17 mouse cellular contexts compared by ENCODE assay signal in genomic region chr8:126989363-126990153, GRCm38 (mm10). TPM values are rescaled to one million over a fixed set of nuclear protein-coding genes. Genes with fewer than 3 reads are reported as not detected.
A peak's percentile ranks its signal among the peaks of the same experiment; 100 is the strongest.
DNase-seq lines count a peak whose midpoint lies in the region; ATAC-seq and TF ChIP-seq lines count a peak whose summit lies in the region.
"Had no signal": no experiment of that assay in that cellular context is flagged by ENCODE, and none has a peak within 500 bp of the region (broad histone marks: within the 10 kb centered on the region; RNA-seq: fewer than 3 reads in every experiment).

No protein-coding gene starts in this region.

- H3K27me3 ChIP-seq in heart, adult 2 months (ENCODE audit: control insufficient read depth, insufficient read depth, low read length) = no peaks in the 10 kb centered on the region
- H3K27me3 ChIP-seq in lung, postnatal 0 days (replicated peaks; ENCODE audit: insufficient read depth, low read length) = no peaks in the 10 kb centered on the region
- H3K27me3 ChIP-seq: embryonic facial prominence, embryonic 13.5 days; forebrain, embryonic 12.5 days; hindbrain, embryonic 15.5 days; kidney, embryonic 15.5 days had no signal

- intact Hi-C loops in heart, adult 2 months (cut with DNase I) = loop anchor here (5.0 to 10.0 kb wide), 2 partner anchors 73 to 1395 kb away; partner anchors contain the start of gene Pard3
- intact Hi-C loops in heart, postnatal 10 days (cut with DNase I) = loop anchor here (1.0 kb wide), 1 partner anchor 74 kb away; the partner anchor contains the start of gene Pard3

- DNase-seq in heart, adult 2 months = no peak
- no peak for DNase-seq in heart, postnatal 10 days
- peak; percentile 61 for DNase-seq in lung, postnatal 0 days (ENCODE audit: low spot score)
- no peak for DNase-seq in lung, adult 18-20 months
- peak; percentile 62 for DNase-seq in NIH3T3 (ENCODE audit: low read depth)
- peak; percentile 35 for DNase-seq in embryo, embryonic 11 days
- no peak for DNase-seq in left cerebral cortex, adult 8-10 months (ENCODE audit: low spot score in 2 of 2)
- DNase-seq: adrenal gland, adult 8-10 months; cerebellum, adult 9-10 months; gastrocnemius, postnatal 25 days; right cerebral cortex, postnatal 14 days; thymus, adult 18-20 months had no signal

- TF ChIP-seq POLR2A in heart, adult 2 months (IDR thresholded peaks at IDR 0.05; ENCODE audit: insufficient read depth, low read depth, low read length) = no peak

- no peaks in the 10 kb centered on the region for H3K9me3 ChIP-seq in lung, postnatal 0 days (ENCODE audit: low read length)
- H3K9me3 ChIP-seq: embryonic facial prominence, embryonic 13.5 days; forebrain, embryonic 12.5 days; hindbrain, embryonic 15.5 days; kidney, embryonic 15.5 days had no signal

- H3K36me3 ChIP-seq in heart, adult 2 months (ENCODE audit: control insufficient read depth, insufficient read depth, low read length) = no peaks in the 10 kb centered on the region
- H3K36me3 ChIP-seq in lung, postnatal 0 days (ENCODE audit: insufficient read depth, low read length) = no peaks in the 10 kb centered on the region
- H3K36me3 ChIP-seq: embryonic facial prominence, embryonic 13.5 days; forebrain, embryonic 12.5 days; hindbrain, embryonic 15.5 days; kidney, embryonic 15.5 days had no signal

- no peak for TF ChIP-seq EP300 in heart, adult 2 months (IDR thresholded peaks at IDR 0.05; ENCODE audit: insufficient read depth, low read depth, low read length)
- TF ChIP-seq EP300 in lung, postnatal 0 days (IDR thresholded peaks at IDR 0.05) = no peak

- TF ChIP-seq CTCF in heart, adult 2 months (IDR thresholded peaks at IDR 0.05) = peak; percentile 31
- TF ChIP-seq CTCF in lung, postnatal 0 days (IDR thresholded peaks at IDR 0.05) = peak; percentile 44

- no peaks in the 10 kb centered on the region for H3K79me2 ChIP-seq in heart, adult 2 months (replicated peaks; ENCODE audit: control insufficient read depth, insufficient read depth, low read length)

- no peak for ATAC-seq in lung, postnatal 0 days

- H3K27ac ChIP-seq in heart, adult 2 months = no peak overlapping the region
- no peak overlapping the region for H3K27ac ChIP-seq in lung, postnatal 0 days (ENCODE audit: low read length)
- H3K27ac ChIP-seq: embryonic facial prominence, embryonic 13.5 days; forebrain, embryonic 12.5 days; hindbrain, embryonic 15.5 days; kidney, embryonic 15.5 days; liver, embryonic 14.5 days had no signal

- H3K4me2 ChIP-seq in lung, postnatal 0 days (replicated peaks; ENCODE audit: low read depth, low read length) = no peak overlapping the region
- H3K4me2 ChIP-seq: embryonic facial prominence, embryonic 13.5 days; forebrain, embryonic 12.5 days; hindbrain, embryonic 15.5 days; kidney, embryonic 15.5 days had no signal

- H3K4me1 ChIP-seq in heart, adult 2 months (ENCODE audit: control insufficient read depth, insufficient read depth, low read length) = no peaks in the 10 kb centered on the region
- no peaks in the 10 kb centered on the region for H3K4me1 ChIP-seq in lung, postnatal 0 days (ENCODE audit: insufficient read depth, low read depth, low read length)
- H3K4me1 ChIP-seq: embryonic facial prominence, embryonic 13.5 days had no signal

- H3K4me3 ChIP-seq in heart, adult 2 months = no peak overlapping the region
- no peak overlapping the region for H3K4me3 ChIP-seq in lung, postnatal 0 days (ENCODE audit: low read depth, low read length)
- H3K4me3 ChIP-seq: embryonic facial prominence, embryonic 13.5 days; forebrain, embryonic 12.5 days; hindbrain, embryonic 15.5 days; kidney, embryonic 15.5 days had no signal

- H3K9ac ChIP-seq in heart, adult 2 months (ENCODE audit: low read depth, low read length) = no peak overlapping the region
- no peak overlapping the region for H3K9ac ChIP-seq in lung, postnatal 0 days (replicated peaks; ENCODE audit: low read depth)
- H3K9ac ChIP-seq: forebrain, embryonic 12.5 days; hindbrain, embryonic 15.5 days; kidney, embryonic 15.5 days; liver, embryonic 14.5 days had no signal

- 79% methylated on average over 5 of the region's 5 CpGs for WGBS in heart, adult 2 months
- WGBS in lung, postnatal 0 days = 70% methylated on average over 5 of the region's 5 CpGs

RNA-seq across cellular contexts. Expression of gene Rbm34, which starts 18.7 kb away (rescaled TPM):
- total RNA-seq in heart, adult 2 months (2021) = 1 to 10 TPM; 2.8 to 4.1 TPM
- polyA plus RNA-seq in heart, adult 2 months (2012; rRNA removed) = 0.90 and 1.2 TPM in 2 replicates
- 1 to 10 TPM; 5.5 to 6.2 TPM for total RNA-seq in heart, postnatal 10 days (2021)
- polyA plus RNA-seq in lung, postnatal 0 days (2015; fragmentation: Nextera tagmentation; extraction: Ambion mirVana) = 15.5 and 18.9 TPM in 2 replicates
- total RNA-seq in left cerebral cortex, adult 8-10 months (2022) = 10 to 100 TPM; 13.2 to 16.4 (median 15.4) TPM

RNA-seq across cellular contexts. Expression of gene Tomm20, which starts 43.9 kb away (rescaled TPM):
- total RNA-seq in heart, adult 2 months (2021) = 10 to 100 TPM; 70.1 to 96.2 TPM
- 67.8 and 195 TPM in 2 replicates for polyA plus RNA-seq in heart, adult 2 months (2012; rRNA removed)
- total RNA-seq in heart, postnatal 10 days (2021) = 100 to 1,000 TPM in 1 of 2 experiments, 10 to 100 TPM in 1; 96.6 to 108 TPM
- 138 and 155 TPM in 2 replicates for polyA plus RNA-seq in lung, postnatal 0 days (2015; fragmentation: Nextera tagmentation; extraction: Ambion mirVana)
- 100 to 1,000 TPM; 212 to 221 (median 217) TPM for total RNA-seq in left cerebral cortex, adult 8-10 months (2022)

Comparison
In these comparisons a context has a peak if more than half of its experiments do, and no peak if none do; other contexts are left out.
1. DNase-seq: peak in lung, postnatal 0 days (single experiment), NIH3T3 (single experiment) and embryo, embryonic 11 days (single experiment); none in heart, adult 2 months (0 of 2), heart, postnatal 10 days (0 of 2), lung, adult 18-20 months (0 of 2) and left cerebral cortex, adult 8-10 months (0 of 2).